Mouse (Mus musculus): ENCODE data around the gene Ciz1.

GRCm38 (mm10) chr2:32352151-32353006 is at the start of gene Ciz1:
- TF ChIP-seq CTCF (IDR thresholded peaks at IDR 0.05; ENCODE audit: borderline replicate concordance, extremely low read depth, insufficient read depth, insufficient read length) (no peak), POLR2A (IDR thresholded peaks at IDR 0.05; ENCODE audit: borderline replicate concordance, extremely low read depth, insufficient read depth, insufficient read length, poor library complexity, severe bottlenecking) (peak; percentile 28; the same call in 1 of the 2 replicates)

All from brain, embryonic 14.5 days (tissue).